Mouse (Mus musculus) testis, adult 2 months (tissue): ENCODE measurements around the gene Spink4. TPM values are rescaled to one million over a fixed set of nuclear protein-coding genes. Genes with fewer than 3 reads are reported as not detected.

ENCODE experiments used
- H3K27ac ChIP-seq: fragments of 200-500 bp; 2 replicates; pipeline ENCODE4 v1.5.1; 2012; ENCODE audit warnings: low read depth, low read length; ENCODE audit not compliant: control insufficient read depth, insufficient read depth
- H3K27me3 ChIP-seq: fragments of 200-500 bp; 2 replicates; pipeline ENCODE4 v1.6.1; 2012; ENCODE audit warnings: mild to moderate bottlenecking, low read length, moderate library complexity; ENCODE audit not compliant: control insufficient read depth, insufficient read depth
- H3K36me3 ChIP-seq: fragments of 200-500 bp; 2 replicates; pipeline ENCODE4 v1.6.1; 2012; ENCODE audit warnings: mild to moderate bottlenecking, low read length; ENCODE audit not compliant: control insufficient read depth, insufficient read depth
- H3K4me1 ChIP-seq: fragments of 200-500 bp; 2 replicates; pipeline ENCODE4 v1.6.1; 2012; ENCODE audit warnings: low read length; ENCODE audit not compliant: control insufficient read depth, insufficient read depth
- H3K4me3 ChIP-seq: fragments of 200-500 bp; 2 replicates; pipeline ENCODE4 v1.5.1; 2012; ENCODE audit warnings: low read depth, mild to moderate bottlenecking, low read length, moderate library complexity, mixed read lengths; ENCODE audit not compliant: control insufficient read depth
- CTCF ChIP-seq: fragments of 200-500 bp; IDR thresholded peaks from 2 replicates; pipeline ENCODE4 v1.5.1; 2012; ENCODE audit warnings: low read depth, mild to moderate bottlenecking, inconsistent platforms, low read length, moderate library complexity; ENCODE audit not compliant: control insufficient read depth, insufficient read depth, insufficient replicate concordance
- POLR2A ChIP-seq: fragments of 200-500 bp; IDR thresholded peaks from 2 replicates; pipeline ENCODE4 v1.6.1; 2012; ENCODE audit warnings: low read depth, mild to moderate bottlenecking, inconsistent platforms, low read length, moderate library complexity; ENCODE audit not compliant: control insufficient read depth
- polyA plus RNA-seq: library from polyadenylated mRNA; depleted of rRNA; stranded (reverse); fragments of >200 nt; gene quantifications from 2 replicates; pipeline ENCODE4 v1.2.3, GENCODE M21; 2012

Spink4 gene
- polyA plus RNA-seq, 1 experiment, result 11.1 TPM

- Histone ChIP-seq H3K4me3 (no peak overlapping the region), H3K36me3 (peaks cover 3% of the 10 kb centered on the region; the same call in 1 of the 2 replicates), H3K27ac (no peak overlapping the region), H3K4me1 (no peaks in the 10 kb centered on the region), H3K27me3 (no peaks in the 10 kb centered on the region)
- TF ChIP-seq POLR2A (no peak), CTCF (no peak)
Observed at GRCm38 (mm10) chr4:40938793-40939192, 18.9 kb downstream of the Spink4 start.

- Histone ChIP-seq H3K4me3 (peak overlapping the region; percentile 53; the same call in 1 of the 2 replicates), H3K4me1 (no peaks in the 10 kb centered on the region), H3K36me3 (peaks cover 2% of the 10 kb centered on the region; the same call in 1 of the 2 replicates), H3K27ac (no peak overlapping the region), H3K27me3 (no peaks in the 10 kb centered on the region)
- TF ChIP-seq CTCF (no peak), POLR2A (no peak)
Observed at GRCm38 (mm10) chr4:40943651-40944050, 23.8 kb downstream of the Spink4 start.

GRCm38 (mm10) chr4:40946516-40947121 is 26.8 kb downstream of the Spink4 start:
- no peaks in the 10 kb centered on the region for H3K27me3 ChIP-seq
- H3K4me3 ChIP-seq, result peak overlapping the region; percentile 60
- no peak overlapping the region for H3K27ac ChIP-seq
- H3K4me1 ChIP-seq, result no peaks in the 10 kb centered on the region
- peaks cover 2% of the 10 kb centered on the region for H3K36me3 ChIP-seq
- TF ChIP-seq POLR2A (no peak), CTCF (no peak)

GRCm38 (mm10) chr4:40947565-40948159 is 27.8 kb downstream of the Spink4 start:
- no peaks in the 10 kb centered on the region for H3K4me1 ChIP-seq
- no peaks in the 10 kb centered on the region for H3K27me3 ChIP-seq
- peak overlapping the region; percentile 86 for H3K4me3 ChIP-seq
- TF ChIP-seq CTCF (no peak), POLR2A (no peak)
- peak overlapping the region; percentile 68 for H3K27ac ChIP-seq
- H3K36me3 ChIP-seq, result no peaks in the 10 kb centered on the region; the same call in none of the 2 replicates

GRCm38 (mm10) chr4:40948160-40948708 is 28.4 kb downstream of the Spink4 start, which contains the start of the genes Bag1 and Chmp5:
Gene Bag1 (minus strand): TSS chr4:40948294.
Gene Chmp5 (plus strand): TSS chr4:40948407.
- Histone ChIP-seq H3K27ac (peak within 1 kb of the TSS; percentile 71), H3K4me1 (no peaks in the 10 kb centered on the region), H3K4me3 (peak within 1 kb of the TSS; percentile 86), H3K36me3 (no peaks in the 10 kb centered on the region; the same call in none of the 2 replicates), H3K27me3 (no peaks in the 10 kb centered on the region)
- TF ChIP-seq CTCF, result no peak
- peak; percentile 92 for TF ChIP-seq POLR2A

DNA sequence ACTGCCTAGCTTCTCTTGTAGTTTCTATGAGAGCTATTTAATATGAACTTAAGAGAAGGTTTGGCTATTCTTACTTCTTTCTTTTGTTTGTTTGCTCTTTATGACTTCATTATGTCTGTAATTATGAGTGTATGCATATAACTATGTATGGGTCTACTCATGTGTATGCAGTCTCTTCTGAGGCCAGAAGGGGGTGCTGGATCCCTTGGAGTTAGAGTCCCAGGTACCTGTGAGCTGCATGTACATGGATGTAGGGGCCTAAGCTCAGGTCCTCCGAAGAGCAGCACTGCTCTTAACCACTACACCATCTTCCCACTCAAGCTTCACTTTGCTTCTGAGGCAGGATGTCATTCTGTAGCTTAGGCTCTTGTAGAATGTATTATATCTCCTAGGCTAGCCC is 33.7 kb downstream of the Spink4 start:
- Histone ChIP-seq H3K27ac (no peak overlapping the region), H3K36me3 (no peaks in the 10 kb centered on the region; the same call in none of the 2 replicates), H3K4me3 (no peak overlapping the region), H3K27me3 (no peaks in the 10 kb centered on the region), H3K4me1 (no peaks in the 10 kb centered on the region)
- TF ChIP-seq CTCF, result peak; percentile 36; the same call in 1 of the 2 replicates
- no peak for TF ChIP-seq POLR2A

DNA sequence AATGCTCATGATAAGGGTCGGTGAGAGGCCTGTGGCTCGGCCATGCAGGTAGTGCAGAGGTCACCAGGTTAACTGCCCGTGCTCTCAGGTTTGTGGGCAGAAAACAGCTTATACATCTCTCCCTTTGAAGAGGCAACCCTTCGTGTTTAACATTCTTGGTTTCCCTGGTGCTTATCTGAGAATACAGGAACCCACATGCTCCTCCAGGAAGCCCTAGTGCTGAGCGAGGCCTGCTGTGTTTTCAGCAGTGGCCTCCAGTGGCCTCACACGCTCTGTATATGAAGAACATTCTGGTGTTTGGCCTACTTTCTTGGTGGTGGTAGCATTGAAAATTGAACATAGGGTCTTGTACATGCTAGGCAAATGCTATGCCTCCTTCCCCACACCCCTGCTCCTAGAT is 36.1 kb downstream of the Spink4 start:
- H3K4me1 ChIP-seq, result no peaks in the 10 kb centered on the region
- H3K36me3 ChIP-seq, result peaks cover 1% of the 10 kb centered on the region; the same call in 1 of the 2 replicates
- no peak overlapping the region for H3K4me3 ChIP-seq
- TF ChIP-seq CTCF (no peak), POLR2A (no peak)
- no peaks in the 10 kb centered on the region for H3K27me3 ChIP-seq
- H3K27ac ChIP-seq, result no peak overlapping the region
